Mouse (Mus musculus) heart, embryonic 11.5 days (tissue): ENCODE measurements around the gene Slc39a10. TPM values are rescaled to one million over a fixed set of nuclear protein-coding genes. Genes with fewer than 3 reads are reported as not detected.

Experiments used
- ATAC-seq: fragments of 200-750 bp; cut with Nextera tagmentation; replicated peaks from 2 replicates; pipeline ENCODE4 v1.8.0; 2017; ENCODE audit warnings: moderate library complexity; ENCODE audit not compliant: insufficient number of reproducible peaks, low FRiP score, low TSS enrichment
- H3K27ac ChIP-seq: fragments of 300-500 bp; sonication (generic); 2 replicates; pipeline ENCODE4 v1.5.1; 2014; ENCODE audit warnings: mild to moderate bottlenecking, low read depth, low read length
- H3K27me3 ChIP-seq: fragments of 300-500 bp; sonication (generic); 2 replicates; pipeline ENCODE4 v1.6.1; 2014; ENCODE audit warnings: mild to moderate bottlenecking, low read length, mixed read lengths; ENCODE audit not compliant: control insufficient read depth, insufficient read depth
- H3K36me3 ChIP-seq: fragments of 300-500 bp; sonication (generic); 2 replicates; pipeline ENCODE4 v1.6.1; 2014; ENCODE audit warnings: mild to moderate bottlenecking, low read length, moderate library complexity, mixed read lengths; ENCODE audit not compliant: control insufficient read depth, insufficient read depth
- H3K4me1 ChIP-seq: fragments of 300-500 bp; sonication (generic); 2 replicates; pipeline ENCODE4 v1.6.1; 2014; ENCODE audit warnings: low read length; ENCODE audit not compliant: control insufficient read depth, insufficient read depth
- H3K4me2 ChIP-seq: fragments of 300-500 bp; sonication (generic); 2 replicates; pipeline ENCODE4 v1.6.1; 2014; ENCODE audit warnings: mild to moderate bottlenecking, moderate library complexity
- H3K4me3 ChIP-seq: fragments of 300-500 bp; sonication (generic); 2 replicates; pipeline ENCODE4 v1.5.1; 2014; ENCODE audit warnings: low read depth, low read length
- H3K9ac ChIP-seq: fragments of 300-500 bp; sonication (generic); 2 replicates; pipeline ENCODE4 v1.6.1; 2014; ENCODE audit warnings: mild to moderate bottlenecking, low read depth, low read length, moderate library complexity
- H3K9me3 ChIP-seq: fragments of 300-500 bp; sonication (generic); replicated peaks from 2 replicates; pipeline ENCODE4 v1.6.1; 2016; ENCODE audit warnings: low read length; ENCODE audit not compliant: control insufficient read depth
- WGBS: fragments of 180-500 bp; shearing (Covaris S2); extraction: QIAGEN DNeasy Blood & Tissue Kit; methylation state at CpG from one replicate; pipeline ENCODE4 v1.1.7; 2014; ENCODE audit not compliant: insufficient replicate concordance; 5-methylcytosine and 5-hydroxymethylcytosine counted together
- polyA plus RNA-seq: library from polyadenylated mRNA; unstranded; fragments of >200 nt; fragmentation: Nextera tagmentation; extraction: Ambion mirVana; gene quantifications from 2 replicates; pipeline ENCODE4 v1.2.1, GENCODE M21; 2014

The Slc39a10 gene
- polyA plus RNA-seq, 1 experiment from 2014 or later = 50.5 TPM

DNA sequence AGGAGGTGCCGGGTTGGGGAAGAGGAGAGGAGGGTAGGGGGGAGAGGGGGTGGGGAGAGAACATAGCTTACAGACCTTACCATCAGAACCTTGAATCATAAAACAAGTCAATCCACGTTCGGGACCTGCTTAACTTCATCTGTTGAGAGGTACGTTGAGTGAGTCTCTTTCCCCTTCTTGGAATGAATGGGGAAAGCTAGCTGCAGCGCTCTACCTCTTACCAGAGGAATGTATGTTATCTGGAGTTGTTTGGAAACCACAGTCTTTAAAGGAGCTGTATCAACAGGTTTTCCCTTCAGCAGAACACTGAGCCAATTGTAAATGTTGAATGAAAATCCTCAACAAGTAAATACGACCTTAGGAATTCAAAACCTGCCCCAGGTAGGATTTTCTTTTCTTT is 4.7 kb downstream of the Slc39a10 start:
- Histone ChIP-seq H3K4me3 (0 out of 2 replicates have a peak overlapping the region, but pooled peaks have one; percentile 21), H3K36me3 (no peaks in the 10 kb centered on the region), H3K27me3 (no peaks in the 10 kb centered on the region), H3K4me1 (peaks cover 16% of the 10 kb centered on the region), H3K9me3 (no peaks in the 10 kb centered on the region), H3K9ac (no peak overlapping the region), H3K4me2 (peak overlapping the region; percentile 51), H3K27ac (peak overlapping the region; percentile 71)
- WGBS = 5% methylated on average over 6 of the region's 6 CpGs
- no peak for ATAC-seq

DNA sequence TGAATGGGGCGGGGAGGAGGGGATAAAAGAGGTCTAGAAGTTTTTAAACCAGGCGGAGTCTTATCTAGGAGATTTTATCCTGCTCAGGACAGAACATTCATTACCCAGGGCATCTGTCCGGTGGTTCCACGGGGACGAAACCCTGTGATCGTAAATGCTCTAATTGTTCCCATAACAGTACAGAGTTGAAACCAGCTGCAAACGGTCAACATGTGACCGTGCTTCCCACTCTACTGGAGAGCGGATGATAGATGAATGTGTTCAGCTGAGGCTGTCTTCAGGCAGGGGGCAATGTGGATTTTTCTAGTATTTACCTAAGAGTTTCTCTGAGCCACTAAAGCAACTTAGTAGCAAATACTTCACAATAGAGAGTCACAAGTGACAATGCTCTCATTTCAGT is 6.6 kb downstream of the Slc39a10 start:
- no peak for ATAC-seq
- 33% methylated on average over 9 of the region's 9 CpGs for WGBS
- H3K36me3 ChIP-seq = no peaks in the 10 kb centered on the region
- H3K4me2 ChIP-seq = no peak overlapping the region
- no peaks in the 10 kb centered on the region for H3K9me3 ChIP-seq
- H3K4me3 ChIP-seq = no peak overlapping the region
- peaks cover 16% of the 10 kb centered on the region for H3K4me1 ChIP-seq
- H3K27ac ChIP-seq = no peak overlapping the region
- no peak overlapping the region for H3K9ac ChIP-seq
- H3K27me3 ChIP-seq = no peaks in the 10 kb centered on the region

DNA sequence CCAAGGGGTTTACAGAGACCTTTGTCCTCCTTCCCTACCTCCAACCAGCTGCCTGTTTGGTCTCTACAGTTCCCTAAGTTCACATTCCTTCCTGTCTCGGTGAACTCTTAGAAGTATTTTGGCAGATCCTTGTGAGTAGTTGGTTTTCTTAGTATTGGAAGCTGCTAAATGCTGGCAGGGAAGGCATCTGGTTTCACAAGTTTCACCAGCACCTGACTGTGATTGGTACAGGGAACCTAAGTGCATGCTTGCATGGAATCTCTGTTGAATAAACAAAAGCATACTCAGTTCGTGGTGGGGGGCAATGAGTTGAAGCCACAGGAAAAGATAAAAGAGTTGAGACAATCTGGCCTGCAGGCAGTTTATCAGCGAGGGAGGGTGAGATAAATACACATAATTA is 7.4 kb downstream of the Slc39a10 start:
- Histone ChIP-seq H3K4me3 (no peak overlapping the region), H3K9me3 (no peaks in the 10 kb centered on the region), H3K36me3 (no peaks in the 10 kb centered on the region), H3K9ac (no peak overlapping the region), H3K27me3 (no peaks in the 10 kb centered on the region), H3K27ac (peak overlapping the region; percentile 10; the same call in 1 of the 2 replicates), H3K4me1 (peaks cover 16% of the 10 kb centered on the region), H3K4me2 (no peak overlapping the region)
- no peak for ATAC-seq
- WGBS = 6% methylated on average over 3 of the region's 3 CpGs

DNA sequence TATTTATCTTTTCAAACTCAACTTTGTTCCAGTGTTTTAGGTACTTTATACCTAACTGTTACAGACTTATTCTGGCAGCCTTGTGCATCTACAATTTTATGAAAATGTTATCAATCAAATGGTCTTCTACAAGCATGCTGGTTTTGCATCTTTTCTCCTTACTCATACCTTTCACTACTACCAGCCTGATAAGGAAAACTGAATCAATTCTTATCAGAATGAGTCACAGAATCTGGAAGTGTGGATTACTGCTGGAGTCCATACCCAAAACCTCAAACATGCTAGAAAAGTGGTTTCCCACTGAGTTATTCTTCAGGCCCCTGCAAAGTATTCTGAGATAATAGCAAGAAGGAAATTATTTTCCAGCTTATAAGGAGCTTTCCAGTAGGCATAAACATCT is 12.7 kb downstream of the Slc39a10 start:
- Histone ChIP-seq H3K4me3 (no peak overlapping the region), H3K27me3 (no peaks in the 10 kb centered on the region), H3K4me1 (no peaks in the 10 kb centered on the region), H3K36me3 (no peaks in the 10 kb centered on the region), H3K4me2 (no peak overlapping the region), H3K27ac (no peak overlapping the region), H3K9ac (no peak overlapping the region), H3K9me3 (no peaks in the 10 kb centered on the region)
- no peak for ATAC-seq

DNA sequence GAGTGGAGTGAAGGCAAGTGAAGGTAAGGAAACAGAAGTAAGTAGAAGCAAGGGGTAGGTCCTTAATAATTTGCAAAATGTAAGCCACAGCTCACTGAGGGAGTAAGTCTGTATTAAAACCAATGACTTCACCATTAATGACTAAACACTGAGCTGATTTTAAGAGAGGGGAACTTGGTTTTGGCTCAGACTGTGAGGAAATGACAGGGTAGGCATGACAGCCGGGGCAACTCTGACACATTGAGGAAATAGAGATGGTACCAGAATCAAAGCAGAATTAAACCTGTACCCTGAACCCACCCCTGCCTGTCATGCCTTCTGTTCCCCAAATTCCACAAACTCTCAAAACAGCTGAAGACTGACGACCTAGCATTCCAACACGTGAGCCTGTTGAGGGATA is 18.9 kb downstream of the Slc39a10 start:
- 56% methylated on average over 3 of the region's 3 CpGs for WGBS
- H3K36me3 ChIP-seq = no peaks in the 10 kb centered on the region

DNA sequence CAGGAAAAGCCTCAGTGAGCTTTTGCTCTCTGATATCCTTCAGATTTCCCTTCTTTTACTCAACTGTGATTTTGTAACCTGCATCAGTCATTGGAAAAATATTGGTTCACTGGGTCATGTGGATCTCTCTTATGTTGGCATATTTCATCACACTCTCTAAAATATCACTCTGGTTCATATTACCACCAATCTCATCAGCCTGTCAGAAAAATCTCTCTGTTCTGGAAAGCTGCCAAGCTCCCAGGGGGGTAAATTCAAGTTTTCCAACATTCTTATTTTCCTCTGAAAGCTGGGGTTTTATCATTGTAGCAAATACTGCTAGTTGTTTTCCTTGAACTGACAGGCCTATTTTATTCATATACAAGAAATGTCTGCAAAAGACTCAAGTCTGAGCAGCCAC is 22.9 kb downstream of the Slc39a10 start:
- Histone ChIP-seq H3K36me3 (no peaks in the 10 kb centered on the region), H3K4me1 (no peaks in the 10 kb centered on the region), H3K9ac (no peak overlapping the region), H3K27me3 (no peaks in the 10 kb centered on the region), H3K9me3 (no peaks in the 10 kb centered on the region), H3K4me2 (no peak overlapping the region), H3K27ac (no peak overlapping the region), H3K4me3 (no peak overlapping the region)
- no peak for ATAC-seq

More for the DNA sequence above, 18.9 kb downstream of the Slc39a10 start:
- H3K27ac ChIP-seq = no peak overlapping the region
- no peaks in the 10 kb centered on the region for H3K9me3 ChIP-seq
- H3K4me3 ChIP-seq = no peak overlapping the region
- H3K4me2 ChIP-seq = no peak overlapping the region
- H3K4me1 ChIP-seq = no peaks in the 10 kb centered on the region
- H3K9ac ChIP-seq = no peak overlapping the region
- no peaks in the 10 kb centered on the region for H3K27me3 ChIP-seq
- ATAC-seq = no peak

DNA sequence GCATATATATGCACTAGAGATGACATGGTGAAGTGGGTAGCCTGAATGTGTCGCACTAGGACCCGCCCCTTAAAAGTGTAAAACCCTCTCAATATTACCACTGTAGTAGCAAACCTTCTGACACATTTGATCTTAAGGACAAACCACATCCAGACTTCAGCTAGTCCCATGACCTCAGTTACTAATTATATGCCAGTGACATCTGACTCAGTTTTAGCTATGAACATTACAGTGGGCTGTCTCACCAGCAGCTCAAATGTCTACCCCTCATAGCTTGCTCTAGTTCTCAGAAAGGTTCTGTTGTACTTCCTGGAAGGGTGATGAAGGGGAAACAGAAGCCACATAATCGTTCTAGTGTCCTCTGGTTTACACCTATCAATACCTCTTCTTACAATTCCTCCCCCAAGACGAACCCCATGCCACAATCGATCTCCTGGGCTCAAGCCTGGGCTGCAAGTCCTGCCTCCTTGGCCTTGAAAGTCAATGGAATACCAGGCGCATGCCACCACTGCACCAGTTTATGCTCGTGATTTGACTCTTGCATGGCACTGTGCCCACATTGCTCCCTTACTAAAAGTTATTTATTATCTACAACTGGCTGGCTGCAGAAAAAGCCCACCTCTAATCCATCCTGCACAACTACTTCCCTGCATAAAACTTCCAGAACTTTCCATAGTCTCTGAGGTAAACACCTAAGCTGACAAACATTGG is 28.3 kb downstream of the Slc39a10 start:
- WGBS = 74% methylated on average over 7 of the region's 7 CpGs
- Histone ChIP-seq H3K27me3 (no peaks in the 10 kb centered on the region), H3K9me3 (no peaks in the 10 kb centered on the region), H3K4me2 (no peak overlapping the region), H3K27ac (no peak overlapping the region), H3K36me3 (no peaks in the 10 kb centered on the region), H3K9ac (no peak overlapping the region), H3K4me3 (no peak overlapping the region), H3K4me1 (no peaks in the 10 kb centered on the region)
- no peak for ATAC-seq

DNA sequence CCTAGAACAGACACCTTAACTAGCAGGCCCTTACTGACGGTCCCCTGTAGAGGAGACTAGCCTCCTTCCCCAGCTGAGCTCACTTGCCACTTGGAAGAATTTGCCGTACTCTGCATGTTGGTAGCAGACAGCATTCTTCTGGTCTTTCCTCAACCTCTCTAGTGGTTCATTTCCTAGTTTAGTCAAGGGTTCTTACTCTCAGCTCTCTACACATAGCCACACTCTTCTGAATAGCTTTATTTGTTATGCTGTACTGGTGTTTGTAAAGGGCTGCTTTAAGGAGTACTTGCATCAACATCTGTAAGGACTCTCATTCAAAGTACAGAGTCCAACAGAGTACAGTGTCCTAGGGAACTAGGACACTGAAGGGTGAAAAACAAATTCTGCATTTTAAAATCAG is 29.2 kb downstream of the Slc39a10 start:
- H3K4me2 ChIP-seq = no peak overlapping the region
- no peaks in the 10 kb centered on the region for H3K36me3 ChIP-seq
- H3K27me3 ChIP-seq = no peaks in the 10 kb centered on the region
- H3K9me3 ChIP-seq = no peaks in the 10 kb centered on the region
- no peak overlapping the region for H3K9ac ChIP-seq
- no peak overlapping the region for H3K27ac ChIP-seq
- no peaks in the 10 kb centered on the region for H3K4me1 ChIP-seq
- H3K4me3 ChIP-seq = no peak overlapping the region
- ATAC-seq = no peak
- 65% methylated on average over 2 of the region's 2 CpGs for WGBS

DNA sequence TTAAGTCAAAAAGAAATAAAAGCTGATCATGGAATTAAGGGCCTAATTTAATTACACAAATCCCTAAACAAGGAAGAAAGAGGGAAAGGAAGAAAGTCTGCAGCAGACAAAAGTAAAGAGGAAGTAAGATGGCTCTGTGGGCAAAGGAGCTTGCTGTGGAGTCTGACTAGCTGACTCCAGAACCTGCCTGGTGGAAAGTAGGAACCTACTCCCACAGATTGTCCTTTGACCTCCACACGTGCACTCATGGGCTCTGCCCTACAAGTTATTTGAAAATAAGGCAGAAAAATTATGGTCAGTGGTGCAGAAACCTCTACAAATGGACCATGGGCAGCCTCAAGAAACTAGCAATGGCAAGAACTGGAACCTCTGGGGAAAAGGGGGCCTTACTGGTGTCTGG is 32.6 kb downstream of the Slc39a10 start:
- no peaks in the 10 kb centered on the region for H3K27me3 ChIP-seq
- H3K4me2 ChIP-seq = no peak overlapping the region
- H3K36me3 ChIP-seq = no peaks in the 10 kb centered on the region
- H3K27ac ChIP-seq = no peak overlapping the region
- no peaks in the 10 kb centered on the region for H3K4me1 ChIP-seq
- H3K4me3 ChIP-seq = no peak overlapping the region
- H3K9ac ChIP-seq = no peak overlapping the region
- ATAC-seq = no peak
- H3K9me3 ChIP-seq = no peaks in the 10 kb centered on the region
- WGBS = 59% methylated on average over 1 of the region's 1 CpGs
